Mouse (Mus musculus) hindbrain, embryonic 16.5 days (tissue): ENCODE measurements around the gene Gm17689. TPM values are rescaled to one million over a fixed set of nuclear protein-coding genes. Genes with fewer than 3 reads are reported as not detected.

Source experiments
- ATAC-seq: fragments of 200-750 bp; cut with Nextera tagmentation; 2 replicates; pipeline ENCODE4 v1.8.0; 2017; ENCODE audit warnings: moderate TSS enrichment, moderate library complexity
- H3K27ac ChIP-seq: fragments of 300-500 bp; sonication (generic); 2 replicates; pipeline ENCODE4 v1.5.1; 2014; ENCODE audit warnings: low read depth, mild to moderate bottlenecking, control low read depth, low read length, moderate library complexity
- H3K27me3 ChIP-seq: fragments of 300-500 bp; sonication (generic); replicated peaks from 2 replicates; pipeline ENCODE4 v1.6.1; 2014; ENCODE audit warnings: low read length; ENCODE audit not compliant: control insufficient read depth, insufficient read depth
- H3K36me3 ChIP-seq: fragments of 300-500 bp; sonication (generic); 2 replicates; pipeline ENCODE4 v1.6.1; 2014; ENCODE audit warnings: mild to moderate bottlenecking, low read length, moderate library complexity, mixed read lengths; ENCODE audit not compliant: control insufficient read depth, insufficient read depth
- H3K4me1 ChIP-seq: fragments of 300-500 bp; sonication (generic); 2 replicates; pipeline ENCODE4 v1.6.1; 2014; ENCODE audit warnings: low read depth, low read length; ENCODE audit not compliant: control insufficient read depth, insufficient read depth
- H3K4me2 ChIP-seq: fragments of 300-500 bp; sonication (generic); 2 replicates; pipeline ENCODE4 v1.6.1; 2014; ENCODE audit warnings: mild to moderate bottlenecking, low read length, control low read depth, moderate library complexity
- H3K4me3 ChIP-seq: fragments of 300-500 bp; sonication (generic); 2 replicates; pipeline ENCODE4 v1.5.1; 2014; ENCODE audit warnings: mild to moderate bottlenecking, low read length, control low read depth, moderate library complexity
- H3K9ac ChIP-seq: fragments of 300-500 bp; sonication (generic); 2 replicates; pipeline ENCODE4 v1.6.1; 2014; ENCODE audit warnings: low read depth, mild to moderate bottlenecking, control low read depth, low read length, moderate library complexity
- H3K9me3 ChIP-seq: fragments of 300-500 bp; sonication (generic); 2 replicates; pipeline ENCODE4 v1.6.1; 2014; ENCODE audit warnings: mild to moderate bottlenecking, low read length, moderate library complexity; ENCODE audit not compliant: control insufficient read depth
- WGBS: fragments of 180-500 bp; shearing (Covaris S2); extraction: QIAGEN DNeasy Blood & Tissue Kit; methylation state at CpG from one replicate; pipeline ENCODE4 v1.1.7; 2014; 5-methylcytosine and 5-hydroxymethylcytosine counted together
- polyA plus RNA-seq: library from polyadenylated mRNA; unstranded; fragments of >200 nt; fragmentation: Nextera tagmentation; extraction: Ambion mirVana; gene quantifications from 2 replicates; pipeline ENCODE4 v1.2.1, GENCODE M21; 2015

Gene Gm17689
- polyA plus RNA-seq: not detected in 2 replicates

- Histone ChIP-seq H3K9me3 (peaks cover 11% of the 10 kb centered on the region), H3K4me1 (no peaks in the 10 kb centered on the region), H3K27ac (no peak within 1 kb of the TSS), H3K9ac (no peak within 1 kb of the TSS), H3K36me3 (no peaks in the 10 kb centered on the region), H3K4me2 (no peak within 1 kb of the TSS), H3K4me3 (no peak within 1 kb of the TSS), H3K27me3 (no peaks in the 10 kb centered on the region)
- 61% methylated on average over 1 of the region's 1 CpGs for WGBS
- no peak for ATAC-seq
These were observed at the start of gene Gm17689 for GRCm38 (mm10) chr9:36582535-36582934. Gm17689 (minus strand) TSS chr9:36582635.

DNA sequence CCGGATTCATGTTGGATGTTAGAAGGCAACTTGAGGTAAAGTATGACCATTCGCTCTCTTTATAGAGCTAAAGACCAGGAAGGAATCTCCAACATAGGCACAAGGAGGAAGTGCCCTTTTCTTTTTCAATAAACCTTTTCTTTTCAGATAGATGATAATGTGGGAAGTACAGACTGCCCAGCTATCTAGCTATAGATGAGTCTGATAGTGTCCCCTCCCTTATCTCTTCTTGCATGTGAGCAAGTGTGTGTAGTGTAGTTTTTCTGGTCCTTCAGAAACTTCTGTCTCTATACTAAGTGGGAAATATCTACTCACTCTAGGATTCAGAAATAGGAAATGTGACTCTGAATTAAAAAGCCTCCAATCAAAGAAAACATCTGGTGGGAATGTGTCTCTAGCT is 40.6 kb downstream of the Gm17689 start, which contains the start of gene Gm5615:
Gene Gm5615, minus strand, starts transcription at position 101 of the 400 bp plus-strand sequence.
- Histone ChIP-seq H3K9me3 (no peaks in the 10 kb centered on the region), H3K27ac (no peak within 1 kb of the TSS)

More for the DNA sequence above, 40.6 kb downstream of the Gm17689 start, which contains the start of gene Gm5615:
- Histone ChIP-seq H3K36me3 (no peaks in the 10 kb centered on the region), H3K9ac (no peak within 1 kb of the TSS), H3K27me3 (no peaks in the 10 kb centered on the region), H3K4me1 (no peaks in the 10 kb centered on the region), H3K4me2 (no peak within 1 kb of the TSS), H3K4me3 (no peak within 1 kb of the TSS)
- WGBS: 96% methylated on average over 2 of the region's 2 CpGs
- no peak for ATAC-seq

Other genes with a start within 250 kb of the Gm17689 start
- not detected in 2 replicates for gene Gm7257, start 150.8 kb downstream of the Gm17689 start, polyA plus RNA-seq
- not detected in 2 replicates for gene Gm9513, start 107.0 kb downstream of the Gm17689 start, polyA plus RNA-seq
- gene Gm5615, start 40.7 kb downstream of the Gm17689 start, polyA plus RNA-seq: not detected in 2 replicates
- not detected in 2 replicates for gene A630095E13Rik, start 60.7 kb upstream of the Gm17689 start, polyA plus RNA-seq
- gene Acrv1, start 110.6 kb upstream of the Gm17689 start, polyA plus RNA-seq: not detected in 2 replicates
- gene Chek1, start 144.4 kb upstream of the Gm17689 start, polyA plus RNA-seq: 8.9 and 9.1 TPM in 2 replicates
- gene Stt3a, start 185.0 kb upstream of the Gm17689 start, polyA plus RNA-seq: 86.5 and 95.3 TPM in 2 replicates
- 125 and 128 TPM in 2 replicates for gene Ei24, start 214.8 kb upstream of the Gm17689 start, polyA plus RNA-seq
- gene Fez1, start 239.2 kb upstream of the Gm17689 start, polyA plus RNA-seq: 552 and 573 TPM in 2 replicates